Mouse (Mus musculus): Measurements from ENCODE around the gene Ate1. TPM values are rescaled to one million over a fixed set of nuclear protein-coding genes. Genes with fewer than 3 reads are reported as not detected.
"Not testable (repeated sequence)": the region's sequence is repeated elsewhere in the genome, so short reads cannot be mapped to it uniquely, and the experiment has no call there.

The Ate1 gene
- polyA plus RNA-seq, 2 experiments from 2014 or later = 35.8 to 41.8 TPM

GRCm38 (mm10) chr7:130390060-130390459, 130.1 kb downstream of the Ate1 start:
- ATAC-seq = not testable (repeated sequence)

DNA sequence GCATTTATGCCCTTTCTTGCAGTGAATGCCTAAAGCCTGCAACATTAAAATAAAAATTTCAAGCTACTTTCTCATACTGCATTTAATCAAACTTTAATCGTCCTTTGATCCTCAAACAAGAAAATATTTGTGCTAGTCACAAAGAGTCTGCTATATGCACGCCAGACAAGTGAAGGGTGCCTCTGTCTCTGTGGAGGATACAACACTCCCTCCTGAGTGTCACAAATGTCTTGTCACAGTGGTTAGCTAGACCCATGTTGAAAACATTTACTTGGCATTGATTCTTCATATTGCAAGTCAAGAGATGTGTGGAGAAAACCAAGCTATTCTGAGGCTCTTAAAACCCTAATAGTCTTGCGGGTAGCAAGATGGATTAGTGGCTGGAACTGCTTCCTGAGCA, 133.9 kb downstream of the Ate1 start:
- no peak for ATAC-seq

DNA sequence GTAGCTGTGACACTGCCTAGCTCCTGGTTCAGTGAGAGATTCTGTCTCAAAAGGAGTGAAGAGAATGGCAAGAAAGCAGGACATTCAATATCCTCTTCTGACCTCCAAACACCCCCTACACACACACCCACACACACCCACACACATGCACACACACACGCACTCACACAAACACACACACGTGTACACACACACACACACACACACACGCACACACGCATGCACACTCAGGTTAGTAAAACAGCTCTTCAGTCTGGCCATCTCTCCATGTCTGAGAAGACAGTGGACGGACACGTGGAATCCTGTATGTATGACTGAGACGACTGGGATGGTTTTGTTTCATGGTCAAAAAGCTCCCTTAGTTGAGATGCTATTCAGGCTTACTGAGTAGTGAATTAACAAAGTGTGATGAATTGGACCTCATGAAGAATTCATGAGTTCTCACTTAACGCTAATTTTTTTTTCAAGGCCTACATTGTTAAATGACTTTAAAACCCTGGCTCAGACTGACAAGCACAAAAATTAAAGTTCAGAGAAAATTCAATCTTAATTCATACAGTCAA, 134.4 kb downstream of the Ate1 start:
- no peak for ATAC-seq

DNA sequence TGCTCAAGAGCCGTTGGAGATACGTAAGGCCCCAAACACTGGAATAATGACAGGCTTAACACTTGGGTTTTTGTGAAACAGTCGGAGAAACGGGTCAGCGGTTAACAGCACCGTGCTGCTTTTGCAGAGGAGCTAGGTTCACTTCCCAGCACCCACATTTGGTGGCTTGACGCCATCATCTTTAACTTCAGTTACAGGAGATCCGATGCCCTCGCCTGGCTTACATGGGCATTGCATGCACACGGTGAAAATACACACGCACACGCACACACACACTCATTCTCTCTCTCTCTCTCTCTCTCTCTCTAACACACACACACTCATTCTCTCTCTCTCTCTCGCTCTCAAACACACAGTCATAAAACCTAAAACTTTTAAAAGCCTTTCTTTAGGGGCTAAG, 138.0 kb downstream of the Ate1 start:
- no peak for ATAC-seq

GRCm38 (mm10) chr7:130381387-130381951, 138.7 kb downstream of the Ate1 start:
- ATAC-seq = no peak

DNA sequence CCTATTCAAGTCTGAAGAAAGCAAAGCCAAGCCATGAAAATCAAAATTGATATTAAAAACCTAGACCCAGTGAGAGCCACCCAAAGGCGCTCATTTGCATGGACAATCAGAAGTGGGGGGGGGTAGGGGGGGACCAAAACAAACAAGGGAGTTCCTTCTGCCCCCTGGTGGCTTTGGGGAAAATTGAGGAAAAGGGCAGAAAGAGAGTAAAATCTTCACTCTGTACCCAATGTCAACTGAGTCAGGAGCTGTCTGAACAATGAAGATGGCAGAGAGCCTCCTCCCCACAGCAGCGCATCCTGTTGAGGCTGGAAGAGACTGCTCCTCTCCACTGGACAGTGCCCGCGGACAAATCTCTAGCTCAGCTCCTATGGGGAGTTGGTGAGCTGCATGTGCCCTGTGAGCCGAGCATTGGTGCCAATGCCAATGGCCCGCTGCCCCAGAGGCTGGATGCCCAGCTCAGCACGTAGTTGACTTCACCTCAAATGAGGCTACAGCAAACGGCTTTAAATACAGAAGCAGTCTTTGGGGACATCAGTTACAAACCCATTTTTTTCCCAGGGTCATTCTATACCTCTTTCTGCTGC, 139.3 kb downstream of the Ate1 start:
- no peak for ATAC-seq

DNA sequence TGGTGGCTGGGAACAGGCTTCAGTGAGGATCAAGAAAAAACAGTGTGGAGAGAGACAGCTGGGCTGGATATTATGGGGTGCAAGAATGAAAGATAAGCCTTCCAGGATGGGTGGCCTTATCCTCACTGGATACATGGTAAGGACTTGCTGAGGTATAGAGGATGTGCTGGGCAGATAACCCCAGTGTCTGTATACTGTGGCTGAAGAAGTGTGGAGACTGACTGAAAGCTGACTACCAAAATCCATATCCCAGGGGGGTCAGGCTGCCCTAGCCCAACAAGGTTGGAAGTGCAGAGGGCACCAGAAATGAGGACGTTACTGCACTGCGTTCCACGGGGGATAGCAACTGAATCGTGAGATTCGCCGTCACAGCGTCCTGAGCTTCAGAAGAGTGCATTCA, 139.8 kb downstream of the Ate1 start:
- ATAC-seq = no peak

GRCm38 (mm10) chr7:130379886-130380285, 140.3 kb downstream of the Ate1 start:
- no peak for ATAC-seq

GRCm38 (mm10) chr7:130378308-130378707, 141.9 kb downstream of the Ate1 start:
- ATAC-seq = no peak

DNA sequence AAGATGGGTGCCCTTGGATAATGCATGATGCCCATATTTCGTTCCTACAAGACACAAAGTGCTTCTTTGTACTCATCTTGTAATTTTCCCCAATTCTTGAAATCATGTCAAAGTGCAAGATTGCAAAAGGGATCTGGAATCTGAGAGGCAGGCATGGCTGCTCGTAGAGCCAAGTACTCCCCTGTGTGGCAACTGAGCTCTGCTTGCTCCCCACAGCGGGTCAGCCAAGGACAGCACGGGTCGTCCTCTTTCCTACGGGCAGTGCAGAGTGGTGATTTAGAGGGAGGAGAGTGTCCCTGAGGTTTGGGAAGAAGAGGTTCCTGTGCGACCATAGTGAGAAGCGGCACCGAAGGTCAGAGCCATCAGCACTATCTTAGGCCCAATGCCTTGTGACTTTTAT, 145.9 kb downstream of the Ate1 start:
- no peak for ATAC-seq

- ATAC-seq = no peak
These were observed 151.1 kb downstream of the Ate1 start for GRCm38 (mm10) chr7:130368827-130369641.

DNA sequence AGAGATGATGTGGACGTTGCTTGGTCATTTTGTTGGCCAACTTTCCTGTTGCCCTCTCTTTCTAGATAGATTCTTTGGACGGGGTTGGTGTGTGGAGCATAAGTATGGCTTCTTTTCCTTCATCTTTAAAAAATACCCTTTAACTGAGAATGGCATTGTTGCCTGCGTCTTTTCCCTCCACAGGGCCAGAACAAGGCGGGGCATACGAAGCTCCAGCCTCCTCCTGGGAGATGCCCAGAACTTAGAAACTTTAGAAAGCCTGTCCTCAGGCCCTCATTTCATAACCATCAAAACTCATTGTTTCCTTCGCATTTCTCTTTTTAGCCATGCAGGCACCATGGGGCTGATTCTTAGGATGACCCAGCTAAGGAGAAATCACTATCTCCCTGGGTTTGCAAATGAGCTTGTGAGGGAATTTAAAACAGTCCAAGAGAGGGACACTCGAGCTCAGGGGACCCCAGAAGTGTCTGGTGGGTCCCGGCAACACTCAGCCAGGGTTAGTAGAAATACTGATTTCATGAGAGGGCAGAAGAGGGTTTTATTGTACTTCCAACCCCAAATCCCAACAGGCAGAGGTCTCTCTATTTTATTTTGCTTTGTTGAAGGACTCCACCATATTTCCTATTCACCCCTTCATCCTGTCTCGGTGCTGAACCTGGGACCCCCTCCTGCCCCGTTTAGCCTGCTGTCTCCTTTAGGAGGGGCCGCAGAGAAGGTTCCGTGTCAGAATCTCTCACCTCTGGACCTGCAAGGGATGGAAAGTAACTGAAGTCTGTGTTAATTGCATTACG, 151.9 kb downstream of the Ate1 start:
- ATAC-seq = no peak

DNA sequence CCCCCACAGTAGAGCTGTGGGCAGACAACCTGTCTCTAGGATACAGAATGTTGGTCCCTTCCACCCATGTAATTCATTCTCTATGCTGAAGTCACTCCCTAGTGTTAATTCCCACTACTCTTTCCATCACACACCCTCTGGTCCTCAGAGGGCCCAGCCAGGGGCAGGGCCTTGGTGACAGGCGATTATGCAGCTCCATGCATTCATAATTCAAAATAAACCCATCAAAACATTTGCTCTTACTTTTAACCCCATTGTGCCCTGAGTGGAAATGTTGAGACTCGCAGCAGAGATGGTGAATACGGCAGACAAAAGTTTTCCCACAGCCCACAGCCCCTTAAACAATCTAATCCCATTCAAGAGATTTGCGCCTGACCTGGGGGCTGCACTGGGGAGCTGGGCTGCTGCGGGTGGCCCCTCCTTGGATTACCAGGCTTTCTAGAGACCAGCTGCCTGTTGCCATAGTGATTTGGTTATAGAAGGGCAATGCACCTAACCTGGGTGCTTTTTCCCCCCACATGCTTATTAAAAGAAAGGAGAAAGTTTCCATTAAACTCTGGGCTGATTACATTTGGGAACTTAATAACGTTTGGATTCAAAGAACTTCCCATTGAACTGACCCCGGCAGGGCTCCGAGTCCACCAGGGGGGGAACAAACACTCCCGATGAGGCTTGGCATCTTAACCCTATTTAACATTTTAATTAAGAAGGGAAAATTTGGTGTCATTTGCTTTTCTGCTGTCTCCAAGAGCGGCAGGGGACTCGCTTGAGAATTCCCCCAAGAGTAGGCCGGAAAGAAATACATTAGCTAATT, 152.7 kb downstream of the Ate1 start:
- ATAC-seq = no peak

DNA sequence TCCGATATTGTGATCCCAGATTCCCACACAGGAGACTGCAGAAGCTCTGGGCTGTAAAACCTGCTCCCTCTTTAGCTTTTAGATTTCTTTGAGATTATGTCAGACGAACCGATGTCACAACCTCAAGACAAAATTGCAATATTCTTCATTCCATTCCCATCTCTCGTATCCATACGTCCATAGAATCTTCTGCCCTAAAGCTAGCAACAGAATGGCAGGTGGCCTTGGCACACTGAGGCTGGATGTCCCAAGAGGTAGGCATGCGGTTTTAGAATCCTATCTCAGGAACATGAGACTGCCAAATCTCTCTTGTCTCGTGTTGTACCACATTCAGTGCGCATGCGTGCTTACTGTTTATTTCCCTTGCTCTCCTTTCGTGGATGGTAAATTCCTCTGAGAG, 154.5 kb downstream of the Ate1 start:
- ATAC-seq = no peak

Other genes starting within 250 kb of the Ate1 start
- 10 to 100 TPM in 1 of 2 experiments, 1 to 10 TPM in 1; 8.2 to 13.3 TPM for gene Nsmce4a, start 52.7 kb upstream of the Ate1 start, polyA plus RNA-seq (2017; shearing (Covaris generic))
- 1 to 10 TPM; 6.8 to 7.1 TPM for gene Tacc2, start 57.1 kb upstream of the Ate1 start, polyA plus RNA-seq (2017; shearing (Covaris generic))